Mouse (Mus musculus) hindbrain, embryonic 10.5 days (tissue): ENCODE data around the gene Spout1. TPM values are rescaled to one million over a fixed set of nuclear protein-coding genes. Genes with fewer than 3 reads are reported as not detected.

Source experiments
- DNase-seq: peaks from one replicate; pipeline ENCODE4 v3.0.0-alpha.2; 2017; ENCODE audit warnings: low spot score
- H3K27ac ChIP-seq: fragments of 300-500 bp; sonication (generic); 2 replicates; pipeline ENCODE4 v1.5.1; 2016; ENCODE audit warnings: mild to moderate bottlenecking, moderate library complexity
- H3K27me3 ChIP-seq: fragments of 300-500 bp; sonication (generic); 2 replicates; pipeline ENCODE4 v1.6.1; 2016; ENCODE audit warnings: mild to moderate bottlenecking; ENCODE audit not compliant: poor library complexity, insufficient read depth, severe bottlenecking
- H3K36me3 ChIP-seq: fragments of 300-500 bp; sonication (generic); 2 replicates; pipeline ENCODE4 v1.6.1; 2016; ENCODE audit warnings: mild to moderate bottlenecking, moderate library complexity
- H3K4me1 ChIP-seq: fragments of 300-500 bp; sonication (generic); replicated peaks from 2 replicates; pipeline ENCODE4 v1.6.1; 2016; ENCODE audit warnings: mild to moderate bottlenecking
- H3K4me3 ChIP-seq: fragments of 300-500 bp; sonication (generic); 2 replicates; pipeline ENCODE4 v1.5.1; 2016; ENCODE audit warnings: mild to moderate bottlenecking, moderate library complexity
- H3K9me3 ChIP-seq: fragments of 300-500 bp; sonication (generic); 2 replicates; pipeline ENCODE4 v1.6.1; 2016; ENCODE audit warnings: mild to moderate bottlenecking, moderate library complexity
- WGBS: fragments of 180-500 bp; shearing (Covaris S2); methylation state at CpG from one replicate; pipeline ENCODE4 v1.1.7; 2016; 5-methylcytosine and 5-hydroxymethylcytosine counted together
- polyA plus RNA-seq: library from polyadenylated mRNA; unstranded; fragments of >200 nt; fragmentation: Nextera tagmentation; extraction: Ambion mirVana; gene quantifications from 2 replicates; pipeline ENCODE4 v1.2.1, GENCODE M21; 2016

Gene Spout1
- 79.7 and 87.6 TPM in 2 replicates for polyA plus RNA-seq

GRCm38 (mm10) chr2:30177700-30178675, at the start of gene Spout1:
Gene Spout1 (minus strand): TSS chr2:30178459.
- Histone ChIP-seq H3K27ac (peak within 1 kb of the TSS; percentile 87), H3K4me3 (peak within 1 kb of the TSS; percentile 86), H3K27me3 (peaks cover 2% of the 10 kb centered on the region; the same call in 1 of the 2 replicates), H3K4me1 (peaks cover 20% of the 10 kb centered on the region), H3K36me3 (peaks cover 44% of the 10 kb centered on the region), H3K9me3 (no peaks in the 10 kb centered on the region)
- DNase-seq = peak; percentile 98
- 3% methylated on average over 54 of the region's 54 CpGs for WGBS

DNA sequence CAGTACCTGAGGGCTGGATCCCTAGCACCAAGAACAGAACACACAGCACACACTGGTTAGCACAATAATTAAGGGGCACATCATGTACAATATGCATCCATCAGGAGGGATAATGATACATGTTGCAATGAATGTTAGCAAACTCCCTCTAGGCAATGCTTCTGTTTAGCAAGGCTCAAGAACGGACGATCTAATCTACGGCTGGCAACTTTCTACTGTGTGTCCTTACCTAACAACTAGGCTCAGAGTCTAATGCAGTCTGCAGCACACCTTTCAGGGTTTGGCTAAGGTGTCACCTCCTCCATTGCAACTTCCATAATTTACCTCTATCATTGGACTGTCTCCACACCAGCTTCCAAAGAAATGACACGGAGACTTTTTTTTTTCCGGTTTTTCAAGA, 38.0 kb upstream of the Spout1 start:
- Histone ChIP-seq H3K4me1 (no peaks in the 10 kb centered on the region), H3K4me3 (no peak overlapping the region), H3K27ac (no peak overlapping the region), H3K36me3 (no peaks in the 10 kb centered on the region), H3K27me3 (no peaks in the 10 kb centered on the region), H3K9me3 (0 out of 2 replicates have a peak, but pooled peaks cover 3% of the 10 kb centered on the region)
- DNase-seq = no peak
- 94% methylated on average over 5 of the region's 5 CpGs for WGBS

DNA sequence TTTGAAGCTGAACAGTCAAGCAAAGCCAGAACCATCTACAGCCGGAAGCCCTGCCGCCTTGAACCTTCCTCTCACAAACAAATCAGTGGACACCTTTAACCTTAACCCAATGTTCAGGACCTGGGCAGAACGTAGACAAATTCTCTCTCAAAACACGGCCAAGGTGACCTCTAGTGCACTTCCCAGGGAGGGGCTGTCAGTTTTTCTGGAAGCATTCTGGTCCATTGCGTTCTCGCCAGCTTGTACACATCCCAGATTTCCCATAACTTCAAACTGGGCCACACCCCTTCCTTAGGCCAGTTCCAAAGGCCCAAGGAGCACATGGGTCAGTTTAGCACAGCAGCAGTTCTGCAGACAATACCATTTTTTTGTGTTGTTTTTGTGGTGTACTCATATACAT, 37.2 kb upstream of the Spout1 start:
- Histone ChIP-seq H3K9me3 (0 out of 2 replicates have a peak, but pooled peaks cover 3% of the 10 kb centered on the region), H3K4me3 (no peak overlapping the region), H3K36me3 (no peaks in the 10 kb centered on the region), H3K27me3 (no peaks in the 10 kb centered on the region), H3K4me1 (no peaks in the 10 kb centered on the region), H3K27ac (no peak overlapping the region)
- 83% methylated on average over 6 of the region's 6 CpGs for WGBS
- no peak for DNase-seq

GRCm38 (mm10) chr2:30214745-30215144, 36.5 kb upstream of the Spout1 start:
- H3K4me1 ChIP-seq = no peaks in the 10 kb centered on the region
- H3K27ac ChIP-seq = no peak overlapping the region
- no peak for DNase-seq
- 89% methylated on average over 3 of the region's 3 CpGs for WGBS
- H3K27me3 ChIP-seq = no peaks in the 10 kb centered on the region
- no peak overlapping the region for H3K4me3 ChIP-seq
- 0 out of 2 replicates have a peak, but pooled peaks cover 3% of the 10 kb centered on the region for H3K9me3 ChIP-seq
- H3K36me3 ChIP-seq = no peaks in the 10 kb centered on the region

- H3K27ac ChIP-seq = no peak overlapping the region
- DNase-seq = no peak
- no peaks in the 10 kb centered on the region for H3K36me3 ChIP-seq
- H3K4me3 ChIP-seq = no peak overlapping the region
- H3K27me3 ChIP-seq = no peaks in the 10 kb centered on the region
- H3K9me3 ChIP-seq = 0 out of 2 replicates have a peak, but pooled peaks cover under 1% of the 10 kb centered on the region
- 96% methylated on average over 1 of the region's 1 CpGs for WGBS
- no peaks in the 10 kb centered on the region for H3K4me1 ChIP-seq
Measured at GRCm38 (mm10) chr2:30212951-30213350, 34.7 kb upstream of the Spout1 start.

DNA sequence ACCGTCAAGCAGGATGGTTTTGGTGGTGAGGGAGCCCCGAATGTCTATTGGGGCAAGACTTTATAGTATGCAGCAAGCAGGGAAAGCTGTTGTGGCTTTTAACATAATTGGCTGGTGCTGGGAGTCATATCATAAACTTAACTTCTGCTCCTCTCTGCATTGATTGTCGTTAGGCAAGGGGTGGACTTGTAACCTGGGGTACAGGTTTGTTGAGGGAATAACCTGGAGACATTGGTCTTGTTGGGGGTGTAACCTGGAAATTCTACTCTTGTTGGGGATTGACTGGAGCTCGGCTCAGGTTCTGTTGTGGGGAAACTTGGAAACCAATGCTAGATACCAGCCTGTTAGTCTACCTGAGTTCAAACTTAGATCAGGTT, 33.9 kb upstream of the Spout1 start:
- Histone ChIP-seq H3K36me3 (no peaks in the 10 kb centered on the region), H3K9me3 (no peaks in the 10 kb centered on the region), H3K4me3 (no peak overlapping the region), H3K27ac (no peak overlapping the region), H3K27me3 (no peaks in the 10 kb centered on the region), H3K4me1 (0 out of 2 replicates have a peak, but pooled peaks cover 2% of the 10 kb centered on the region)
- WGBS = 80% methylated on average over 4 of the region's 4 CpGs
- DNase-seq = no peak

- no peak for DNase-seq
- no peaks in the 10 kb centered on the region for H3K27me3 ChIP-seq
- no peaks in the 10 kb centered on the region for H3K36me3 ChIP-seq
- no peak overlapping the region for H3K27ac ChIP-seq
- no peaks in the 10 kb centered on the region for H3K9me3 ChIP-seq
- H3K4me3 ChIP-seq = no peak overlapping the region
- peaks cover 8% of the 10 kb centered on the region for H3K4me1 ChIP-seq
- WGBS = 69% methylated on average over 6 of the region's 6 CpGs
Measured at GRCm38 (mm10) chr2:30211408-30212168, 33.3 kb upstream of the Spout1 start.

DNA sequence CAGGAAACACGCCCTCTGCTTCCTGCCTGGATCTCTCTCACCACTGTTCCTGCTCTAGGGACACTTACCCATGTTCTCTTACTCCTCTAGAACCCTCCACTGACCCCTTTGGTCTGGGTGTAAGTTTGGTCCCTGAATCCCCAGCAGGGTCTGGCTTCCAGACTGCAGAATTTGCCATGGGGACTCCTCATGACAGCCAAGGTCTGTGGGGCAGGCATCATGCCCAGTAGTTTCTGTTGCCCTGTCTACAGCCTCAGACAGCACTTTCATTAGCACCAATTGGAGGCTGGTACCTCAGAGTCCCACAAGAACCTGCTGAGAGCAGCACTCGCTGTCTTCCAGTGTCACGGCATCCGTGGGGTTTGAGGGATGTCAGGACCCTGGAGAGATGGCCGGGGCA, 29.6 kb upstream of the Spout1 start:
- WGBS = 83% methylated on average over 5 of the region's 5 CpGs

DNA sequence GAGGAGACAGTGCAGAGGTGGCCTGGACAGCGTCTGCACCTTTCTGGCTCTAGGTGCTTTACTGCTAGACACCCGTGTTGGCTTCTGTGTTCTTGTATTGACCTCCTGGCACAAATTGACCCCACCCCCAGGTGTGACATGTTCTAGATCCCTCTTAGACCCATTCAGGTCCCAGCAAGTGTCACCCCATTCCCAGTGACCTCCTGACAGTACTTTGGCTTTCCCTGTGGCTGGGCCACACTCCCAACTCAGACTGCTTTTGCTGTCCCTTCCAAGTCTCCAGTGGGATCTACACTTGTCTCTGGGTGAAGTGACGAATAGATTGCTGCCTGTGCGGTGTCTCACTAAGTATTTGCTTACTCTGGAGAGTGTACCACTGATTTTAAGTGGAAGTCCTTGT, 29.1 kb upstream of the Spout1 start:
- no peak overlapping the region for H3K27ac ChIP-seq
- H3K4me3 ChIP-seq = no peak overlapping the region
- H3K36me3 ChIP-seq = no peaks in the 10 kb centered on the region
- no peaks in the 10 kb centered on the region for H3K9me3 ChIP-seq
- H3K4me1 ChIP-seq = peaks cover 23% of the 10 kb centered on the region
- no peak for DNase-seq
- WGBS = 87% methylated on average over 4 of the region's 4 CpGs
- H3K27me3 ChIP-seq = no peaks in the 10 kb centered on the region

More for the DNA sequence above, 29.6 kb upstream of the Spout1 start:
- H3K27me3 ChIP-seq = no peaks in the 10 kb centered on the region
- H3K9me3 ChIP-seq = no peaks in the 10 kb centered on the region
- no peak for DNase-seq
- no peak overlapping the region for H3K27ac ChIP-seq
- H3K4me3 ChIP-seq = no peak overlapping the region
- H3K4me1 ChIP-seq = peaks cover 23% of the 10 kb centered on the region
- no peaks in the 10 kb centered on the region for H3K36me3 ChIP-seq

- Histone ChIP-seq H3K4me3 (peak within 1 kb of the TSS; percentile 80), H3K4me1 (peaks cover 23% of the 10 kb centered on the region), H3K27me3 (no peaks in the 10 kb centered on the region), H3K9me3 (no peaks in the 10 kb centered on the region), H3K36me3 (no peaks in the 10 kb centered on the region), H3K27ac (peak within 1 kb of the TSS; percentile 80)
- WGBS = under 1% methylated on average over 44 of the region's 44 CpGs
- peak; percentile 94 for DNase-seq
Measured at GRCm38 (mm10) chr2:30205629-30206357, 27.5 kb upstream of the Spout1 start, which contains the start of gene Kyat1. Gene Kyat1 (minus strand): TSS chr2:30205847.

DNA sequence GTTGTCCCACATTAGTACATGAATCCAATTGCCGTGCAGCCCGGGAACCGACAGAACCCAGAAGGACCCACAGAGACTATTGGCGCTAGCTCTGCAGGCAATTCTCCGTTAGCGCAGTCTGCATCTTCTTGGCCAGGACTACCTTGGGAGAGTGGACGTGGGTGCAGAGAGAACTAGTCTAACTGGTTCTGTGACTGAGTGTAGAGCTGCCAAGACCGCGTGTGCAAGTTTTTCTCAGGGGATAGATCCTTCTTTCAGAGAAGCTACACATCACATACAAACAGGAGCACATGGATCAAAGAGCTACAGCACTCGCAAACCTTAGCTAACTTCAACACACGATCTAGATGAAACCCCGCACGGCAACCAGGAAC, 27.0 kb upstream of the Spout1 start:
- no peaks in the 10 kb centered on the region for H3K9me3 ChIP-seq
- no peaks in the 10 kb centered on the region for H3K27me3 ChIP-seq
- H3K4me1 ChIP-seq = peaks cover 23% of the 10 kb centered on the region
- H3K36me3 ChIP-seq = no peaks in the 10 kb centered on the region
- WGBS = 6% methylated on average over 13 of the region's 13 CpGs
- peak overlapping the region; percentile 80 for H3K27ac ChIP-seq
- H3K4me3 ChIP-seq = peak overlapping the region; percentile 80
- no peak for DNase-seq

DNA sequence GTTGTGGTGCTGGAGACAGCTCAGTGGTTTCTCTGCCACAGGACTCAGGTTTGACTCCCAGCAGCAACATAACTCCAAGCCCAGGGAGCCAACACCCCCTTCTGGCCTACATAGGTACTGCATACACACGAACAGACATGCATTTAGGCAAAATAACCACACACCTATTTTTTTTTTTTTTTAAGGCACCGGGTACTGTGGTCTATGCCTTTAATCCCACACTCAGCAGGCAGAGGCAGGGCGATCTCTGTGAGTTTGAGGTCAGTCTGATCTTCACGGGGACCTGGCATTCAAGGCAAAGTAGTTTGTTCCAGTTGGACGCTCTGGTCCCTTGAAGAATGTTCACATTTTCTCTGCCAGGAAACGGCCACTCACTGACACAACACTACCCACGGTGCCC, 25.2 kb upstream of the Spout1 start:
- Histone ChIP-seq H3K4me3 (no peak overlapping the region), H3K9me3 (no peaks in the 10 kb centered on the region), H3K4me1 (peaks cover 23% of the 10 kb centered on the region), H3K36me3 (no peaks in the 10 kb centered on the region), H3K27me3 (no peaks in the 10 kb centered on the region), H3K27ac (no peak overlapping the region)
- 77% methylated on average over 7 of the region's 7 CpGs for WGBS
- DNase-seq = peak; percentile 25
